Mouse (Mus musculus): ENCODE results near the gene Gm15097. TPM values are rescaled to one million over a fixed set of nuclear protein-coding genes. Genes with fewer than 3 reads are reported as not detected.
"Not testable (repeated sequence)": the region's sequence is repeated elsewhere in the genome, so short reads cannot be mapped to it uniquely, and the experiment has no call there.

The Gm15097 gene
- total RNA-seq (2018; cell fraction: chromatin; rRNA removed) = not detected
- not detected for total RNA-seq (2018; cell fraction: cytosol; rRNA removed)
- total RNA-seq (2018; cell fraction: nucleus; rRNA removed) = not detected
- polyA plus RNA-seq (2018) = not detected in 3 replicates

DNA sequence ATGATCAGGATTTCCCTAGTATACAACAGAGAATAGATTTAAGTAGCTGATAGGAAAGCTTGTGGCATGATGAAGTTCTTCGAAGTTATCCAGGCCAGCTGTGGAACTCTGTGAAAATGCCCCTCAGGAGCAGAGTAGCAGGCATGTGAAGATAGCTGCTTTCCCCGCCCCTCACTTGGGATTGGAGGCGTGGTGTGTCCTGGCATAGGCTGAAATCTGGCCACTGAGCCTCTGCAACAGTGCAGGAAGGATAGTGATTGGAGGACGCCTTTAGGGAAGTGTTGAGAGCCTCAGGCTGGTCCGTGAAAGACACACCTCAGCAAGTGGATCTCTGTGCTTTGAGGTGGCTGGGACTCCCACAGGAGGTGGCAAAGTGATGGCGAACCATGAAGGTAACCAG, at the start of gene Gm15097:
Gene Gm15097 (plus strand): TSS at position 301 of the 400 bp plus-strand sequence.
- whole genome bisulfite sequencing (ENCODE audit: missing documents) = no CpG with 5 or more reads among the region's 6 CpGs
- H3K36me3 ChIP-seq (ENCODE audit: inconsistent target) = not testable (repeated sequence)

DNA sequence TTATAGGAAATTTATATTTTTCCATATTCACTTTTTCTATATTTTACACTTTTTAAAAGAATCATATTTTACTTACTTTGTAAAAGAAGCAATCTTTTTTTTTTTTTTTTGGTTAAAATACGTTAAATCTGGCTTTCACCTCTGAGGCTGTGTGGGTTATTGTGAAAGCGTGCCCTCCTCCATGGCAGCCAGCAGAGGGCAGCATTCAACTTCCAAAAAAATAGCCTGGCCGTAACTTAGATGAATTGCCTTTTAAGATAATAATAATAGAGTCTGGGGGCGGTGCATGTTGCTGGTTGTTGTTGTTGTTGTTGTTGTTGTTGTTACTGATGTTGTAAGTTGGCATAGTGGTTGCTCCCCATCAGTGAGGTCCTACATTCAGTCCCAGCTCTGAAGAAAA, 21.4 kb upstream of the Gm15097 start:
- not testable (repeated sequence) for H3K79me2 ChIP-seq (ENCODE audit: inconsistent target)
- 20% methylated on average over 1 of the region's 4 CpGs for WGBS (ENCODE audit: missing documents)

More for the DNA sequence above, at the start of gene Gm15097:
- not testable (repeated sequence) for H3K79me2 ChIP-seq (ENCODE audit: inconsistent target); H3K4me3 ChIP-seq (ENCODE audit: inconsistent target); H3K27ac ChIP-seq

DNA sequence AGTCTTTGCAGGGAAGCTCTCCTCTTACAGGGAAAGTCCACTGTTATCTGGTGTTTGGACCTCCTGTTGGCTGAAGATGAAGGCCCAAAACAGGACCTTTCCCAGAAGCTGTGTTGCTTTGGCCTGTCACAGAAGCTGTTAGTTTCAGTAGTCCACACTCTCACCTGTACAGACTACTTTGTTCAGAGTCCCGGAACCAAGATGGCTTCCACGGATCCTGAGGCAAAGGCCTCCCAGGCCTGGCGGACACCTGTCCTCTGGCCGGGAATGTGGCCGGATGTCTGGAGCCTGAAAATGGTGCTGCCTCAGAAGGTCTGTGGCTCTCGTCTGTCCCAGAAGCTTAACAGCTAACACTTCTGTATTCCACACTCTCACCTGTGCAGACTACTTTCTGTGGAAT, 26.9 kb downstream of the Gm15097 start:
- no CpG with 5 or more reads among the region's 6 CpGs for WGBS (ENCODE audit: missing documents)
- H3K79me2 ChIP-seq (ENCODE audit: inconsistent target); H3K27ac ChIP-seq; H3K36me3 ChIP-seq (ENCODE audit: inconsistent target); H3K4me3 ChIP-seq (ENCODE audit: inconsistent target): not testable (repeated sequence)

More for the DNA sequence above, 21.4 kb upstream of the Gm15097 start:
- not testable (repeated sequence) for H3K27ac ChIP-seq; H3K36me3 ChIP-seq (ENCODE audit: inconsistent target); H3K4me3 ChIP-seq (ENCODE audit: inconsistent target)

Other genes with a start within 250 kb of the Gm15097 start
- not detected in 3 replicates for gene Gm10439, start 189.9 kb upstream of the Gm15097 start, polyA plus RNA-seq (2018)
- gene Gm15091, start 157.2 kb downstream of the Gm15097 start, polyA plus RNA-seq (2018) = not detected in 3 replicates

Data from macrophage (primary cell).